Mouse (Mus musculus) heart, embryonic 16.5 days (tissue): ENCODE results near the gene Spata2l. TPM values are rescaled to one million over a fixed set of nuclear protein-coding genes. Genes with fewer than 3 reads are reported as not detected.

Source experiments
- ATAC-seq: fragments of 200-750 bp; cut with Nextera tagmentation; replicated peaks from 2 replicates; pipeline ENCODE4 v1.8.0; 2017; ENCODE audit warnings: moderate number of reproducible peaks; ENCODE audit not compliant: insufficient read depth, low FRiP score; ENCODE audit errors: extremely low read depth
- H3K27ac ChIP-seq: fragments of 300-500 bp; sonication (generic); 2 replicates; pipeline ENCODE4 v1.5.1; 2014; ENCODE audit warnings: mild to moderate bottlenecking, low read length, control low read depth, moderate library complexity
- H3K27me3 ChIP-seq: fragments of 300-500 bp; sonication (generic); 2 replicates; pipeline ENCODE4 v1.6.1; 2014; ENCODE audit warnings: low read length, mixed read lengths; ENCODE audit not compliant: control insufficient read depth, insufficient read depth
- H3K36me3 ChIP-seq: fragments of 300-500 bp; sonication (generic); 2 replicates; pipeline ENCODE4 v1.6.1; 2014; ENCODE audit not compliant: control insufficient read depth, insufficient read depth
- H3K4me1 ChIP-seq: fragments of 300-500 bp; sonication (generic); 2 replicates; pipeline ENCODE4 v1.6.1; 2014; ENCODE audit warnings: low read length, mixed read lengths; ENCODE audit not compliant: control insufficient read depth, insufficient read depth
- H3K4me2 ChIP-seq: fragments of 300-500 bp; sonication (generic); 2 replicates; pipeline ENCODE4 v1.6.1; 2014; ENCODE audit warnings: low read depth, mild to moderate bottlenecking, control low read depth, low read length
- H3K4me3 ChIP-seq: fragments of 300-500 bp; sonication (generic); 2 replicates; pipeline ENCODE4 v1.5.1; 2014; ENCODE audit warnings: mild to moderate bottlenecking, control low read depth, low read length
- H3K9ac ChIP-seq: fragments of 300-500 bp; sonication (generic); 2 replicates; pipeline ENCODE4 v1.6.1; 2014; ENCODE audit warnings: low read length, control low read depth
- H3K9me3 ChIP-seq: fragments of 300-500 bp; sonication (generic); replicated peaks from 2 replicates; pipeline ENCODE4 v1.6.1; 2016; ENCODE audit warnings: low read length; ENCODE audit not compliant: control insufficient read depth
- WGBS: fragments of 180-500 bp; shearing (Covaris S2); extraction: QIAGEN DNeasy Blood & Tissue Kit; methylation state at CpG from one replicate; pipeline ENCODE4 v1.1.7; 2014; 5-methylcytosine and 5-hydroxymethylcytosine counted together
- polyA plus RNA-seq: library from polyadenylated mRNA; unstranded; fragments of >200 nt; fragmentation: Nextera tagmentation; extraction: Ambion mirVana; gene quantifications from 2 replicates; pipeline ENCODE4 v1.2.1, GENCODE M21; 2015

Spata2l gene
- polyA plus RNA-seq, 1 experiment from 2014 or later, result 4.2 TPM

- Histone ChIP-seq H3K4me2 (peak overlapping the region; percentile 72), H3K27me3 (no peaks in the 10 kb centered on the region), H3K9me3 (no peaks in the 10 kb centered on the region), H3K9ac (peak overlapping the region; percentile 95), H3K4me1 (peaks cover 17% of the 10 kb centered on the region), H3K4me3 (peak overlapping the region; percentile 98), H3K27ac (peak overlapping the region; percentile 89), H3K36me3 (peaks cover 25% of the 10 kb centered on the region)
- under 1% methylated on average over 39 of the region's 40 CpGs for WGBS
- ATAC-seq, result peak; percentile 42
Measured at GRCm38 (mm10) chr8:123253451-123254098, 17.5 kb upstream of the Spata2l start.

GRCm38 (mm10) chr8:123252925-123253324, 16.9 kb upstream of the Spata2l start:
- peak overlapping the region; percentile 89; the same call in 1 of the 2 replicates for H3K27ac ChIP-seq
- no peaks in the 10 kb centered on the region for H3K9me3 ChIP-seq
- peaks cover 21% of the 10 kb centered on the region for H3K36me3 ChIP-seq
- no peaks in the 10 kb centered on the region for H3K27me3 ChIP-seq
- peak overlapping the region; percentile 95 for H3K9ac ChIP-seq
- peak overlapping the region; percentile 98 for H3K4me3 ChIP-seq
- ATAC-seq, result no peak
- WGBS, result 42% methylated on average over 4 of the region's 4 CpGs
- H3K4me2 ChIP-seq, result peak overlapping the region; percentile 72
- H3K4me1 ChIP-seq, result peaks cover 17% of the 10 kb centered on the region

- Histone ChIP-seq H3K9me3 (no peaks in the 10 kb centered on the region), H3K4me1 (peaks cover 17% of the 10 kb centered on the region), H3K9ac (no peak overlapping the region), H3K27ac (no peak overlapping the region), H3K36me3 (peaks cover 24% of the 10 kb centered on the region), H3K4me3 (no peak overlapping the region), H3K4me2 (no peak overlapping the region), H3K27me3 (no peaks in the 10 kb centered on the region)
- no peak for ATAC-seq
- WGBS, result 92% methylated on average over 5 of the region's 5 CpGs
Measured at GRCm38 (mm10) chr8:123250940-123251339, 14.9 kb upstream of the Spata2l start.

- Histone ChIP-seq H3K9ac (no peak overlapping the region), H3K27ac (no peak overlapping the region), H3K9me3 (no peaks in the 10 kb centered on the region), H3K27me3 (no peaks in the 10 kb centered on the region), H3K4me3 (no peak overlapping the region), H3K4me2 (no peak overlapping the region), H3K4me1 (peaks cover 6% of the 10 kb centered on the region), H3K36me3 (peaks cover 36% of the 10 kb centered on the region)
- 88% methylated on average over 8 of the region's 8 CpGs for WGBS
- ATAC-seq, result no peak
Measured at GRCm38 (mm10) chr8:123248596-123248995, 12.6 kb upstream of the Spata2l start.

- Histone ChIP-seq H3K36me3 (peaks cover 36% of the 10 kb centered on the region), H3K9ac (no peak overlapping the region), H3K27ac (no peak overlapping the region), H3K4me3 (no peak overlapping the region), H3K9me3 (no peaks in the 10 kb centered on the region), H3K4me1 (no peaks in the 10 kb centered on the region; the same call in 1 of the 2 replicates), H3K4me2 (no peak overlapping the region), H3K27me3 (no peaks in the 10 kb centered on the region)
- ATAC-seq, result no peak
- WGBS, result 91% methylated on average over 6 of the region's 6 CpGs
Measured at GRCm38 (mm10) chr8:123247748-123248147, 11.7 kb upstream of the Spata2l start.

- Histone ChIP-seq H3K27ac (no peak overlapping the region), H3K4me3 (no peak overlapping the region), H3K9ac (no peak overlapping the region), H3K27me3 (no peaks in the 10 kb centered on the region), H3K4me2 (no peak overlapping the region), H3K36me3 (peaks cover 33% of the 10 kb centered on the region), H3K4me1 (no peaks in the 10 kb centered on the region), H3K9me3 (no peaks in the 10 kb centered on the region)
- ATAC-seq, result no peak
- 80% methylated on average over 12 of the region's 12 CpGs for WGBS
Measured at GRCm38 (mm10) chr8:123245543-123245942, 9.5 kb upstream of the Spata2l start.

GRCm38 (mm10) chr8:123244382-123244781, 8.3 kb upstream of the Spata2l start:
- Histone ChIP-seq H3K27me3 (no peaks in the 10 kb centered on the region), H3K27ac (no peak overlapping the region), H3K9ac (no peak overlapping the region), H3K4me1 (no peaks in the 10 kb centered on the region), H3K9me3 (no peaks in the 10 kb centered on the region), H3K36me3 (peaks cover 27% of the 10 kb centered on the region), H3K4me3 (no peak overlapping the region), H3K4me2 (no peak overlapping the region)
- no peak for ATAC-seq
- WGBS, result 89% methylated on average over 4 of the region's 4 CpGs

GRCm38 (mm10) chr8:123243053-123243452, 7.0 kb upstream of the Spata2l start:
- 67% methylated on average over 11 of the region's 11 CpGs for WGBS

GRCm38 (mm10) chr8:123242107-123242923, 6.3 kb upstream of the Spata2l start:
- H3K4me1 ChIP-seq, result no peaks in the 10 kb centered on the region
- H3K9me3 ChIP-seq, result no peaks in the 10 kb centered on the region
- H3K4me2 ChIP-seq, result no peak overlapping the region
- no peak overlapping the region for H3K27ac ChIP-seq
- no peaks in the 10 kb centered on the region for H3K27me3 ChIP-seq
- WGBS, result 76% methylated on average over 7 of the region's 7 CpGs
- no peak for ATAC-seq
- H3K4me3 ChIP-seq, result no peak overlapping the region
- H3K36me3 ChIP-seq, result peaks cover 21% of the 10 kb centered on the region
- no peak overlapping the region for H3K9ac ChIP-seq

More at GRCm38 (mm10) chr8:123243053-123243452, 7.0 kb upstream of the Spata2l start:
- H3K4me1 ChIP-seq, result no peaks in the 10 kb centered on the region
- peaks cover 25% of the 10 kb centered on the region for H3K36me3 ChIP-seq
- no peak overlapping the region for H3K27ac ChIP-seq
- ATAC-seq, result no peak
- no peaks in the 10 kb centered on the region for H3K9me3 ChIP-seq
- no peak overlapping the region for H3K9ac ChIP-seq
- no peak overlapping the region for H3K4me2 ChIP-seq
- no peak overlapping the region for H3K4me3 ChIP-seq
- no peaks in the 10 kb centered on the region for H3K27me3 ChIP-seq
